Mouse (Mus musculus): ENCODE results near the gene Faap100.
"Not testable (repeated sequence)": the region's sequence is repeated elsewhere in the genome, so short reads cannot be mapped to it uniquely, and the experiment has no call there.

Faap100 gene

GRCm38 (mm10) chr11:120376302-120377160 lies 2.0 kb downstream of the Faap100 start:
- no peak for DNase-seq (ENCODE audit: low spot score)

GRCm38 (mm10) chr11:120375324-120375723 lies 3.2 kb downstream of the Faap100 start:
- DNase-seq (ENCODE audit: low spot score): no peak

GRCm38 (mm10) chr11:120373820-120374586 lies 4.6 kb downstream of the Faap100 start:
- DNase-seq (ENCODE audit: low spot score): no peak

GRCm38 (mm10) chr11:120373025-120373424 lies 5.5 kb downstream of the Faap100 start:
- no peak for DNase-seq (ENCODE audit: low spot score)

GRCm38 (mm10) chr11:120369656-120370055 lies 8.9 kb downstream of the Faap100 start:
- DNase-seq (ENCODE audit: low spot score): peak; percentile 74

- DNase-seq (ENCODE audit: low spot score): no peak
Observed at GRCm38 (mm10) chr11:120366443-120367027, 12.0 kb downstream of the Faap100 start.

- DNase-seq (ENCODE audit: low spot score): no peak
Observed at GRCm38 (mm10) chr11:120362891-120363290, 15.7 kb downstream of the Faap100 start.

GRCm38 (mm10) chr11:120361295-120361694 lies 17.3 kb downstream of the Faap100 start, which contains the start of gene Fscn2:
Gene Fscn2, plus strand, starts transcription at chr11:120361534.
- no peak for DNase-seq (ENCODE audit: low spot score)

GRCm38 (mm10) chr11:120360755-120361154 lies 17.8 kb downstream of the Faap100 start:
- DNase-seq (ENCODE audit: low spot score): no peak

- no peak for DNase-seq (ENCODE audit: low spot score)
Observed at GRCm38 (mm10) chr11:120360062-120360461, 18.5 kb downstream of the Faap100 start.

GRCm38 (mm10) chr11:120359391-120359790 lies 19.2 kb downstream of the Faap100 start:
- no peak for DNase-seq (ENCODE audit: low spot score)

GRCm38 (mm10) chr11:120357791-120358401 lies 20.7 kb downstream of the Faap100 start:
- DNase-seq (ENCODE audit: low spot score): peak; percentile 74

GRCm38 (mm10) chr11:120356900-120357299 lies 21.7 kb downstream of the Faap100 start:
- DNase-seq (ENCODE audit: low spot score): no peak

- DNase-seq (ENCODE audit: low spot score): no peak
Observed at GRCm38 (mm10) chr11:120356319-120356840, 22.2 kb downstream of the Faap100 start.

GRCm38 (mm10) chr11:120355277-120356039 lies 23.1 kb downstream of the Faap100 start:
- no peak for DNase-seq (ENCODE audit: low spot score)

- no peak for DNase-seq (ENCODE audit: low spot score)
Observed at GRCm38 (mm10) chr11:120354304-120355276, 24.0 kb downstream of the Faap100 start.

- DNase-seq (ENCODE audit: low spot score): peak; percentile 79
Observed at GRCm38 (mm10) chr11:120353500-120354303, 24.9 kb downstream of the Faap100 start.

GRCm38 (mm10) chr11:120352571-120353290 lies 25.8 kb downstream of the Faap100 start:
- DNase-seq (ENCODE audit: low spot score): no peak

GRCm38 (mm10) chr11:120352093-120352350 lies 26.5 kb downstream of the Faap100 start:
- DNase-seq (ENCODE audit: low spot score): not testable (repeated sequence)
